Mouse (Mus musculus): ENCODE measurements around the gene Wfdc9. TPM values are rescaled to one million over a fixed set of nuclear protein-coding genes. Genes with fewer than 3 reads are reported as not detected.
A peak's percentile ranks its signal among the peaks of the same experiment; 100 is the strongest.

The Wfdc9 gene
- polyA plus RNA-seq, 1 experiment = not detected

DNA sequence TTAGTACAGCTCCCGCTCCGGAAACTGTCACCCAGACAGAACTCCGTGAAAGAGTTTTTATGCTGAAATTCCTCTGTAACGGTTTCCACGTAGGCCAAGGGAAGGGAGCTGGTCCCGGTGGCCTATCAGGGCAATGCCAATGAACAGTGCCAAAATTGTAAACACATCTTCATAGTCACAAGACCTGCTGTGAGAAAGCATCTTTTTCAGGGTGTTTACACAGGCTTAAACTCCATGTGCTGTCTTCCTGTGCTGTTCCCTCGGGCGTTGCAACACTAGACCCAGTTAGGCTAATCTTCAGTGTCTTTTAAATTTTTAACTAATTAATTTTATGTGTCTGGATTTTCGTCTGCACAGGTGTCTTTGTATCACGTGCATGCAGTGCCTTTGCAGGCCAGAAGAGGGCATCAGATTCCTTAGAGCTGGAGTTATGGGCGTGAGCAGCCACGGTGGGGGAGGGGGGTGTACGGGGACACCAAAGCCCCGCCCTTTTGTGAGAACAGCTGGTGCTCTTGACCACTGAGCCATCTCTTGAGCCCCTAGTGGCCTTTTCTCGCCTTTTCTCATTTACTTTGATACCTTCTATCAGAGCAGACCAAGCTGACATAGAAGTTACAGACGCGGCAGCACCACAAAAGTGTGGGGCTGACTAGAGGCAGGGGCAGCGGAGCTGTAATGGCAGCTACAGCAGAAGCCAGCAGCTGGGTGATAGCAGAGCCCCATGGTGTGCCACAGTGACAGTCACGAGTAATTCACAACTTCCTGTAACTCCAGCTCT, 22.7 kb upstream of the Wfdc9 start:
- TF ChIP-seq CTCF (IDR thresholded peaks at IDR 0.05; ENCODE audit: insufficient read depth, low read depth, low read length) = peak; percentile 50; the same call in 1 of the 2 replicates
- TF ChIP-seq POLR2A (IDR thresholded peaks at IDR 0.05; ENCODE audit: insufficient read depth, low read depth, low read length) = no peak
- Histone ChIP-seq H3K27ac (ENCODE audit: insufficient read depth, low read depth, low read length) (no peak overlapping the region), H3K4me3 (ENCODE audit: insufficient read depth, low read depth, low read length) (peak overlapping the region; percentile 16; the same call in 1 of the 2 replicates), H3K4me1 (ENCODE audit: control insufficient read depth, insufficient read depth, low read length) (peaks cover 5% of the 10 kb centered on the region; the same call in 1 of the 2 replicates)
- WGBS = 18% methylated on average over 19 of the region's 19 CpGs

DNA sequence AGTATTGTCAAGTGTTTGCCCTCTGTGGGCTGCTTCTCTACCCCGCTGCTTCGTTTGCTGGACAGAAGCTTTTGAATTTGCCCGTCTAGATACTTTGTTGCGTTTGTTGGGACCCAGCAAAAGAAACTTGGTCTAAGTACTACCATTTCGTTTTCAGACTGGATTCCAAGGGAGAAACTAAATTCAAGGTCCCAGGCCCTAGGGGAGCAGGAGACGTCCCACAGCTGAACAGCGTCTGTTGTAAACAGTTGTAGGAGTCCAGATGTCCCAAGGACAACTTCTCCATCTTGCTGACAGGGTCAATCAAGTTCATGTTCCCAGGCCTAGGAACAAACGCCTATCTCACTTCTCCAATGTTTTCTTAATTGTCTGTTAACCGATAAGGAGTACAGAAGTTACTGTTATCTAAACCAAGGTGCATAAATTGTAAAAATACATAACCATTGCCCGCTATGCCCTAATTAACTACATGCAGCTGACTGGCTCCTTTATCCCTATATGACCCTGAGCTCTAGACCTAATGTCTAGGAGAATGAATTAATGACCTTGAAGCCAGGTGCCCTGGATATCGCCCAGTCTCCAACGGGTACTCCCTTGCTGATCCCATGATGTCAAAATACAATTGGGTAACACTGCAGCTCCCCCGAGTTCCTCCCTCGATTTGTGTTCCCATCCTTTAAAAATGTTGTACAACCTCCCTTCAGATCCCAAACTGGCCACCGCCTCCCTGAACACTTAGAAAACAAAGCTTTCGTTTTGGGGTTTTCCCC, 20.7 kb upstream of the Wfdc9 start:
- 82% methylated on average over 16 of the region's 16 CpGs for WGBS
- TF ChIP-seq POLR2A (IDR thresholded peaks at IDR 0.05; ENCODE audit: insufficient read depth, low read depth, low read length) (no peak), CTCF (IDR thresholded peaks at IDR 0.05; ENCODE audit: insufficient read depth, low read depth, low read length) (no peak)
- H3K4me3 ChIP-seq (ENCODE audit: insufficient read depth, low read depth, low read length) = no peak overlapping the region
- peaks cover 5% of the 10 kb centered on the region; the same call in 1 of the 2 replicates for H3K4me1 ChIP-seq (ENCODE audit: control insufficient read depth, insufficient read depth, low read length)
- H3K27ac ChIP-seq (ENCODE audit: insufficient read depth, low read depth, low read length) = no peak overlapping the region

DNA sequence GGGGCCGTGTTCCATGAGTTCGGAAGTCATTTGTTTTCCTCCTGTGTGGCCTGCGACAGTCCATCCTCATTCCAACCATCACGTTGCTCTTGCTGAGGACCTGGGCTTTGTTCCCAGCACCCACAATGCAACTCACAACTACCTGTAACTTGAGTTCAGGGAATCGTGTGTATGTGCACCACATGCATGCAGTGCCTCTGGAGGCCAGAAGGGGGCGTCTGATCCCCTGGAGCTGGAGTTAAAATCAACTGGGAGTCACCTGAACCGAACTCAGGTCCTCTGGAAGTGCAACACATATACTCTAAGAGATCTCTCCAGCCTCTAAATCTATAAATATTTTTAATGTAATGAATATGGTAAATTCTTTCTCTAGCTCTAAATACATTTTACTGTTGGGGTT, 19.7 kb upstream of the Wfdc9 start:
- H3K4me3 ChIP-seq (ENCODE audit: insufficient read depth, low read depth, low read length) = no peak overlapping the region
- peaks cover 5% of the 10 kb centered on the region; the same call in 1 of the 2 replicates for H3K4me1 ChIP-seq (ENCODE audit: control insufficient read depth, insufficient read depth, low read length)
- no peak overlapping the region for H3K27ac ChIP-seq (ENCODE audit: insufficient read depth, low read depth, low read length)
- 80% methylated on average over 7 of the region's 7 CpGs for WGBS
- TF ChIP-seq POLR2A (IDR thresholded peaks at IDR 0.05; ENCODE audit: insufficient read depth, low read depth, low read length) (no peak), CTCF (IDR thresholded peaks at IDR 0.05; ENCODE audit: insufficient read depth, low read depth, low read length) (no peak)

DNA sequence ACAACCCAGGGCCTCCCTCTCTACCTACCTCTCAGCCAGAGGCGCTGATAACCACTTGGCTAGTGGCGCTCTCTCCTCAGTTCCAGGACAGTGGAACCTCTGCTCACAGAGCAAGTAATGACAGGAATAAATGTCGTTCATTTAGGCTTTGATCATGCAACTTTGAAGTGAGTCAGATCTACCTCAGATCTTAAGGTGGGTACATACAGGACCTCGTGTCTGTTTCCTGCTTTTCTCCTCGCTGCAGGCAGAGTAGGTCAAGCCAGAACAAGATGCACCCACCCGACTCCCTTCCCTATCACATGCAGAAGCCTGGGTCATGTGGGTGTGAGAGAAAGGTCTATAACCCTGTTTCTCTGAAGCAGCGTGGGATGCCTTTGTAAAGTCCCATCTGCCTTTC, 17.6 kb upstream of the Wfdc9 start, which contains the start of gene Wfdc11:
TSS of gene Wfdc11 (minus strand) at position 101 of the 400 bp plus-strand sequence.
- Histone ChIP-seq H3K4me3 (ENCODE audit: insufficient read depth, low read depth, low read length) (no peak within 1 kb of the TSS), H3K4me1 (ENCODE audit: control insufficient read depth, insufficient read depth, low read length) (peaks cover 3% of the 10 kb centered on the region; the same call in 1 of the 2 replicates), H3K27ac (ENCODE audit: insufficient read depth, low read depth, low read length) (no peak within 1 kb of the TSS)
- TF ChIP-seq CTCF (IDR thresholded peaks at IDR 0.05; ENCODE audit: insufficient read depth, low read depth, low read length) = no peak
- TF ChIP-seq POLR2A (IDR thresholded peaks at IDR 0.05; ENCODE audit: insufficient read depth, low read depth, low read length) = no peak
- 78% methylated on average over 7 of the region's 7 CpGs for WGBS

DNA sequence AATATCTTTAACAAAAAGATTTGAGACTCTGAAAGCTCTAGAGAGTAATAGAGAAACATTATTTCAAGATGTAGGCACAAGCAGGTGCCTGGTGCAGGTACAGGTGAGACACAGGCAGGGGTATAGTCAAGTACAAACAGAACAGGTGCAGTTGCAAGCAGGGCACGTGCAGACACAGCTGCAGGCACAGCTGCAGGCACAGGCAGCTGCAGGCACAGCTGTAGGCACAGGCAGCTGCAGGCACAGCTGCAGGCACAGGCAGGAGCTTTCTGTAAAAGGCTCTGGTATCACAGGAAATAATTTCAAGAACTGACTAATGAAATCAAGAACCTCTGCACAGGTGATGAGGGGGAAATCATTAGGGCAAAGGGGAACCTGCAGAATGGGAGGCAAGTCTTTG, 14.6 kb upstream of the Wfdc9 start:
- TF ChIP-seq CTCF (IDR thresholded peaks at IDR 0.05; ENCODE audit: insufficient read depth, low read depth, low read length) = no peak
- no peak for TF ChIP-seq POLR2A (IDR thresholded peaks at IDR 0.05; ENCODE audit: insufficient read depth, low read depth, low read length)
- WGBS = 19% methylated on average over 1 of the region's 1 CpGs
- Histone ChIP-seq H3K4me3 (ENCODE audit: insufficient read depth, low read depth, low read length) (no peak overlapping the region), H3K4me1 (ENCODE audit: control insufficient read depth, insufficient read depth, low read length) (no peaks in the 10 kb centered on the region), H3K27ac (ENCODE audit: insufficient read depth, low read depth, low read length) (no peak overlapping the region)

DNA sequence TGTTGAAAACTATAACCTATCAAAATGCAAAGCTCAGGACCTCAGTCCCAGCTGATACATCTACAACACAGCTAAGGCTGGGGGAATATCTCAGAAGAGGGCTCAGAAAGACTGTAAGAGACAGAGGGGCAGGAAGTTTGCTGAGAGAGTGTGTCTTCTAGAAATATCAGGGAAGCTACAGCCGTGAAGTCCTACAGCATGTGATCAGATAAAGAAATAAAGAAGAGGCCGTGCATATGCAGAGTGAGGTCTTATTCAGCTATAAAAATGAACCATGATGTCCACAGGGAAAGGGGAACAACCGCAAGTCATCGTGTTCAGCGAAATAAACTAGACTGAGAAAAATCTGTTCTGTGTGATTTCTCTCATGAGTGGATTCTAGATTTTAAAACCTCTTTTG, 13.9 kb upstream of the Wfdc9 start:
- no peak overlapping the region for H3K27ac ChIP-seq (ENCODE audit: insufficient read depth, low read depth, low read length)
- no peaks in the 10 kb centered on the region for H3K4me1 ChIP-seq (ENCODE audit: control insufficient read depth, insufficient read depth, low read length)
- no peak overlapping the region for H3K4me3 ChIP-seq (ENCODE audit: insufficient read depth, low read depth, low read length)
- WGBS = 83% methylated on average over 5 of the region's 5 CpGs
- TF ChIP-seq CTCF (IDR thresholded peaks at IDR 0.05; ENCODE audit: insufficient read depth, low read depth, low read length) = no peak
- no peak for TF ChIP-seq POLR2A (IDR thresholded peaks at IDR 0.05; ENCODE audit: insufficient read depth, low read depth, low read length)

DNA sequence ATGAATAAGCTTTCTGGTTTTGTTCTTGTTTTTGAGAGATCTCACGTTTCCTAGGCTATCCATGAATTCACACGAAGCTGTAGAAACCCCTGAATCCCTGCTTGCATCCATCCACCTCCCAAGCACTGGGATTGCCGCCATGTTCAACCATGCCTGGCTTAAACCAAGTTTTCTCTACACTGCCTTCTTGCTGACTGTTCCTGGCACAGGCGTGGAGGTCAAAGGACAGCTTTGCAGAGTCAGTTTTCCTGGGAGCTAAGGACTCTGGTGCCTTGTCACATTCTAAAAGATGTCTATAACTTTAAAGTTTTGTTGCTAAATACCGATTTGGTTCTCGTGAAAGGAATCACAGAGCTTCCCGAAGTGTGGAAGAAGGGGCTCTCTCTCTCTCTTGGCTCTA, 8.5 kb upstream of the Wfdc9 start:
- Histone ChIP-seq H3K4me3 (ENCODE audit: insufficient read depth, low read depth, low read length) (no peak overlapping the region), H3K4me1 (ENCODE audit: control insufficient read depth, insufficient read depth, low read length) (no peaks in the 10 kb centered on the region), H3K27ac (ENCODE audit: insufficient read depth, low read depth, low read length) (no peak overlapping the region)
- WGBS = 91% methylated on average over 7 of the region's 7 CpGs
- TF ChIP-seq POLR2A (IDR thresholded peaks at IDR 0.05; ENCODE audit: insufficient read depth, low read depth, low read length) (no peak), CTCF (IDR thresholded peaks at IDR 0.05; ENCODE audit: insufficient read depth, low read depth, low read length) (no peak)

DNA sequence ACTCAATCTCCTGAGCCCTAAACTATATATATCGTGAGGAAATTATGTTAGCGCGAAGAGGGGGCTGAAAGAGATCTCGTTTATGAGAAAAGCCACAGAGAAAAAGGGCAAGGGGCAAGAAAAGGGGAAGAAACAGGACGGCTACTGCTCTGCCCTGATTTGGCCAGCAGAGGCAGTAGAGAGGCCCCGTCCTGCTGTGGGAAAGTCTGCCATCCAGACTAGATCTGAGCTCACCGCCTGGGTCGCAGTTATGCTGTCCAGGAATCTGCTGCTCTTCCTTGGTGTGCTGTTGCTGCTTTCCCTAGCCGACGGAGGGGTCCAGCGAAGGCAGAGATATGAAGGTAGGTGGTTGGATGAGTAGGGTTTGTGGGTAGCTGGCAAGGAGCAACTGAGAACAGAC, 525 bp downstream of the Wfdc9 start, which contains the start of gene Wfdc10:
TSS of gene Wfdc10 (plus strand) at position 189 of the 400 bp plus-strand sequence.
- Histone ChIP-seq H3K27ac (ENCODE audit: insufficient read depth, low read depth, low read length) (no peak within 1 kb of the TSS), H3K4me1 (ENCODE audit: control insufficient read depth, insufficient read depth, low read length) (no peaks in the 10 kb centered on the region), H3K4me3 (ENCODE audit: insufficient read depth, low read depth, low read length) (no peak within 1 kb of the TSS)
- TF ChIP-seq CTCF (IDR thresholded peaks at IDR 0.05; ENCODE audit: insufficient read depth, low read depth, low read length) (peak; percentile 38; the same call in 1 of the 2 replicates), POLR2A (IDR thresholded peaks at IDR 0.05; ENCODE audit: insufficient read depth, low read depth, low read length) (no peak)
- WGBS = 14% methylated on average over 11 of the region's 11 CpGs

All from olfactory bulb, adult 2 months (tissue).